Mouse (Mus musculus): Measurements from ENCODE around the gene Lins1. TPM values are rescaled to one million over a fixed set of nuclear protein-coding genes. Genes with fewer than 3 reads are reported as not detected.

Gene Lins1
- total RNA-seq (2021): 1 to 10 TPM; 7.1 to 7.3 TPM
- long read RNA-seq, experiment 1, full-length matches to known transcripts: 6 of 13 reads
- long read RNA-seq, experiment 1, partial matches to known transcripts: 1 of 13 reads
- long read RNA-seq, experiment 1, other reads (novel, unspliced or antisense): 6 of 13 reads
- long read RNA-seq, experiment 2, full-length matches to known transcripts: 1 of 2 reads
- long read RNA-seq, experiment 2, partial matches to known transcripts: 0 of 2 reads
- long read RNA-seq, experiment 2, other reads (novel, unspliced or antisense): 1 of 2 reads

DNA sequence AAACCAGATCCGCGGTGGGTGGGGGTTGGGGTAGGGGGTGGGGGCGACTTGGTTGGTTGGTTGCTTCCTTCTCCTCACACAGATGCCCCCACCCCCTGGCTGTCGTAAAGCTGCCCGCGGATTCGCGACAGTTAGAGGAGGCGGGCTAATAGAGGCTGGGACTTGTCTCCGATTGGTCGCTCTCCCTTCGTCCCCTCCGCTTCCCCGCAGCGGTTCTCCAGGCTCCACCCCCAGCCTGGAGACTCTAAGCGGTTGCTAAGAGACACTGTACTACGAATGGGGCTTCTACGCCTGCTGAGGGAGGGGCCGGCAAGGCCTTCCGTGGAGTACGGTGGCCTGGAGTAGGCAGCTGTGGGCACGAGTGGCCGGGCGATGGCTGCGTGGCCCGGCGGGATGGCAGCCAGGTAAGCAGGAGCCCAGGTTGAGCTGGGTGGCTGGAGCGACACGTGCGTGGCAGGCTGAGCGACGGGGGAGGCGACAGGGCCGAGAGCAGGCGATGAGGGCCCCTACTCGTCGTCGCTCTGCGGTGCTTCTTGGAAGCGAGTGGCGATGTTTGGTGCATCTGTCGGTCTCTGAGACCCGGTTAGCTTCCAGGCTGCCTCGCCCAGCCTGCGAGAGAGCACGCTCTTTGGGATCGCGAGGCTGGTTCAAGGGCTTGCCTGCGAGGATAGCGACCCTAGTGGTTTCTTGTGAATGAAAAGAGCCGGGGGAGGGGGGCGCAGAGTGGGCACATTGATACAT is at the start of gene Lins1:
Gene Lins1 (plus strand): TSS at position 270 of the 741 bp plus-strand sequence.
- DNase-seq: peak; percentile 98

DNA sequence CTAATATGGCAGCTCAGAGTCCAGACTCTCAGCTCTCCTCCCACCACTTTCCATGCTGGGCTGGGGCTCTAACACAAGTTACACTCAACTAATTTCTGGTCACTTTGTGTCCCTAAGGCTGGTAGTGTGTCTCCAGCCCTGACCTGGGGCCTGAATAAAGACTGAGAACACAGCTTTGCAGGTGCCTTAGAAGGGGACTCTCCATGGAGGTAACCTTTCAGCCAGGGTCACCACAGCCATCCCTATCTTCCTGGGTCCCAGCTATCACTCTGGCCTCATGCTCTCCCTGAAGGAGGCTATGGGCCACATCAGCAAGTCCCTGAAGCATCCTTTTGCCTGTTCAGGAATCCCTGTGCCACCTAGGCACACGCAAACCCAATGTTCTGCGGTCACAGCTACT is 44.0 kb upstream of the Lins1 start:
- DNase-seq: no peak

- no peak for DNase-seq
These were observed 40.5 kb upstream of the Lins1 start for GRCm38 (mm10) chr7:66649181-66649580.

- DNase-seq: no peak
These were observed 38.8 kb upstream of the Lins1 start for GRCm38 (mm10) chr7:66650883-66651282.

DNA sequence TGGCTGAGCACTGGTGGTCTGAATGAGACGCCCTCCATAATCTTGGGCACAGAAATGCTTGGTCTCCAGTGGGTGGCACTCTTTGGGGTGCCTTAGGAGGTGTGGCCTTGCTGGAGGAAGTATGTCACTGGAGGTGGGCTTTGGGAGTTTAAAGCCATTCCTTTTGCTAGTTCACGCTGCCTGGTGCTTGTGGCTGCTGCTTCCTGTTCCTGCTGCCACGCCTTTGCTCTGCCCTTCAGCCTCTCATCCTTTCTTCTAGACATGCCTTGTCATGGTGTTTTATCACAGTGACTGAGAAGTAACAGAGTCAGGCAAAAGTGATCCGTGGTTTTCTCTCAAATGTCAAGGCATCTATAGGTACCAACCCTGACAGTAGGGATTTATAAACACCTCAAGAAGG is 37.5 kb upstream of the Lins1 start:
- no peak for DNase-seq

DNA sequence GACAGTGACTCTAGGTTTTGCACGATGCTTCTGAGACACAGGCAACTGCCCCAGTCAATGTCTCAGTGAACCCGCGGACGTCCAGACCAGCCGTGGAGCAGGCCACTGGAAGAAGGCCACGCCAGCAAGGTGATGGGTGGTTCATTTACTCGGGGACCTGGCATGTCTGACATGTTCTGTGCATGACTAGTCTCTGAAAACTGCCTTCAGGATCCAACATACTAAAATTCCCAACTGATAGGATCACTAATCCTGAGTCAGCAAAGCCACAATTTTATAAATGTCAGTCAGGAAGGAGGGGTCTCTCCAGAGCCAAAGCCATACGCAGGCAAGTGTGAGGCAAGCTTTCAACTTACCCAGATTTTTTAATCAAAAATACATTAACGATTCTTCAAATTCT is 36.1 kb upstream of the Lins1 start:
- no peak for DNase-seq

DNA sequence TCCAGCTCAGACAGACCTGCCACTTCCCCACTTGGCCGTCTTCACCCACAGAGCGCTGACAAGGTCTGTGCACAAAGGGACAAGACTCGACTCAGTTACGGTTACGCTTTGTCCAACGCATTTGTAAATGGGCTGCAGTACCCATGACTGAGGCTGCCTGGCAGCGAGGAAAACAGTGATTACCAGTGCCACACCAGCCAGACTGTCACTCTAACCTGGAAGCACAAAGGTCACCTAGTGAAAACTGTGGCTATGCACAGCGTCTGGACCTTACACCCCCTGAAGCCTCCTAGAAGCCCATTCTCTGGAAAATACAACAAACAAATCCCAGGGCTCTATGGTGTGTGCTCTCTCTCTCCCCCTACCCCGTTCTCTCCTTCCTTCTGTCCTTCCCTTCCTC is 34.2 kb upstream of the Lins1 start:
- no peak for DNase-seq

DNA sequence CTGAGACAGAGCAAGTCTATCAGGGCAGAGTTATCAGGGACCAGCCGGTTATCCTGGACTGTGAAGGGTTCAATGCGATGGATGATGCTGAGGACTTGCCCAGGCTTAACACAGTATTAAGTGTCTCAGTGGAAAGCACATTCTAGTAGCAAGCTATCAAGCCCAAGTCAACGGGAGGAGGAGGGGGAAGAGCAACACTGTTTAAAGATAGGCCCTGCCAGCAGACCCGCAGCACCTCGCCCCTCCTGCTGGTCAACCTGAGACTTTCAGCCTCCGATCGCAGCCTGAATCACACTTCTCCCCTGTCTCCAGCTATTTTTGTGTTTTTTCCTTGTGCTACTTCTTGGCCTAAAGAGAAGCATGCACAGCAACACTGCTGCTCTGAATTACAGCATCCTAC is 29.4 kb upstream of the Lins1 start:
- no peak for DNase-seq

GRCm38 (mm10) chr7:66660972-66661371 is 28.7 kb upstream of the Lins1 start:
- DNase-seq: no peak

GRCm38 (mm10) chr7:66661572-66661971 is 28.1 kb upstream of the Lins1 start:
- DNase-seq: peak; percentile 86

GRCm38 (mm10) chr7:66663548-66663947 is 26.1 kb upstream of the Lins1 start:
- DNase-seq: no peak

GRCm38 (mm10) chr7:66667064-66667463 is 22.6 kb upstream of the Lins1 start:
- no peak for DNase-seq

DNA sequence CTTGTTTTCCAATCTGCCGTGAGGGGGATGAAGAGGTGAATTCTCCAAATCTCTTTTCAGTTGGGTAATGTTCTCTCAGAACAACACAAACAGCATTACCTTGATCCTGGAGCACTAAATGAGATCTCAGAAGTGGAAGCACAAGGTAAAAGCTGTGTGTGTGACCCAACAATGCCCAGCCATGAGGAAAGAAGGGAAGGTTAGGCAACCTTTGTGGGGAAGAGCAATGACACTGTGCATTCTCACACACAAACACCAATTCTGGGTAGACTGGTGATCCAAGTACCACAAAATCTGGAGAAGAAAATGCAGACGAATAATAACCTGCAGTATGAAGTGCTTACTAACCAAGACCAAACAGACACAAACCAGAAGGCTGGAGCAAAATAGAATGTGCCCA is 13.9 kb upstream of the Lins1 start:
- DNase-seq: no peak

DNA sequence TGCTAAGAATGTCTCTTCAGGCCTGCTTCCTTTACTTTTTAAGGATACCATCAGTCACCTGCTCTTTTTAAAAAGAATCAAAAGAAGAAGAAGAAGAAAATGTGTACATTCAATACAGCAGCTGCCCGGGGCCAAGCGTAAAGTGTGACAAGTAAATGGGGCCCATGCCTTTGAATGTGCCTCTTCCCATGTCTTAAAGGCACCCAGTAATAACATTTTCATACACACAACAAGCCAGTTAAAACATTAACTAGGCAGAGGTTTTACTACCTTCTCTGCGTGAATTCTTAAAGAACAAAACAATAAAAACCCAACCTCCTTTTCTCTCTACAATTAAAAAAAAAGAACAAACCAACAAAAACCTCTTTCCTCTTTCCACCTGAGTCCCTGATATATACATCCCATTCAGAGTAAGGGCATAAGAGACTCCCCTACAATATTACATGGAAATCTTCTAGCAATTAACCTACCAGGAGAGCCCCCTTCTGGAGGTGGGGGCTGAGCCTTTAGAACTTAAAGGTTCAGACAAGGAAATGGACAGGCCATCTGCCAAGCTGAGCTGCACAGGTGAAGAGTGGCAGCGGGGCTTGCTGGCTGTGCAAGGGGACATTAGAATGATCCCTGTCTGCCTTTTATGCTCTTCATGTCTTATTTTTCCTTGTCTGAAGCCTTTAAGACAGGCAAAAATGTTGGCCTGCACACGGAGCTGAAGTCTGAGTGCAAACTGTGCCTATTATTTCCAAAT is 7.4 kb upstream of the Lins1 start:
- DNase-seq: no peak

DNA sequence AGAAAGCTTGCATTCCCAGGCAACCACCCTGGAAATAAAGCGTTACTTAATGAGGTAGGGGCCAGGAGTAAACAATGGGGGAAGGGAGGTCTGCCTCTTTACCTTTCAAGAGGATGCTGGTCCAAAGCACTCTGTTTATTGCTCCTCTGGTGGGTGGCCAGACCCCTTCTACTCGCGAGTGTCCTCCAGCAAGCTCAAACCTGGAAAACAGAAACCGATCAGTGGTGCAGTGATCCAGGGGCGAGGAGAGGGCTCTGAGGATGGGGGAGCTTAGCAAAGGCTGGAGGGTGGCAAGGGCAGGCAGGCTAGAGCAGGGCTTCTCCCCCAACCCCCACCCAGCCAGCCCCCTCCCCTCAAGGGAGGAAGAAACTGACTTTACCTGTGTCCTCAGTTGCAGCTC is 968 bp upstream of the Lins1 start:
- no peak for DNase-seq

DNA sequence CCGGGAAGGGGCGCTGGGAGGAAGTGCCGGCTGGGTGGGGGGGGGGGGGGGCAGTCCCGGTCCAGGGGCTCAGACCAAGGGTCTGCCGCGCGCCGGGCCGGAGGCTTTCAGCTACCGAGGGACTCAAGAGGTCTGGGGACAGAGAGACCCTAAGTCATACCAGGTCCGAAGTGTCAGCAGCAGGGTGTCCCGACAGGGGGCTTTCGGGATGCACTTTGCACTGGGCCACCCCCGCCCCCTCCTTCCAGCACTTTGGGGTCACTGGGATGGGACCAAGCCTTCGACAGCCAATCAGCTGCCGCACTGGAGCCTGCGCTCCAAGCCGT is 432 bp upstream of the Lins1 start, which contains the start of gene Asb7:
Gene Asb7 (minus strand): TSS at position 303 of the 326 bp plus-strand sequence.
- no peak for DNase-seq

- DNase-seq: no peak
These were observed 4.8 kb downstream of the Lins1 start for GRCm38 (mm10) chr7:66694467-66694866.

DNA sequence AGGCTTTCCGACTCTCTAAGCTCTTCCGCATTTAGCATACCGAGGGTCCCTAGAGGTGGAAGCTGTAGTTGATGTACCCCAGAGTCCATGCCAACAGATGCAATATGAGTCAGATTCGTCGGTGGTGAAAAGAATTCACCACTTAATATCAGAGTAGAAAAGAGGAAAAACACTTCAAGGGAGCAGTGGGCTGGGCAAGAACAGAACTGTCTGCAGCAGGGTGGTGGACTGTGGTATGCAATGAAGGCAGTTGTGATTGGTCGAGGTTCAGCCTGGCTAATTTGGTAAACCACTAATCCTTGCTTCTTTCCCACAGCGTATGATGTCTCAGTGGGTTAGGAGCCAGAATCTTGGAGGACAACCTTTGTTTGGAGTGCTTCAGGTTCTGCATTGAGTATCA is 13.0 kb downstream of the Lins1 start:
- DNase-seq: no peak

GRCm38 (mm10) chr7:66704631-66705030 is 14.9 kb downstream of the Lins1 start:
- DNase-seq: peak; percentile 27

DNA sequence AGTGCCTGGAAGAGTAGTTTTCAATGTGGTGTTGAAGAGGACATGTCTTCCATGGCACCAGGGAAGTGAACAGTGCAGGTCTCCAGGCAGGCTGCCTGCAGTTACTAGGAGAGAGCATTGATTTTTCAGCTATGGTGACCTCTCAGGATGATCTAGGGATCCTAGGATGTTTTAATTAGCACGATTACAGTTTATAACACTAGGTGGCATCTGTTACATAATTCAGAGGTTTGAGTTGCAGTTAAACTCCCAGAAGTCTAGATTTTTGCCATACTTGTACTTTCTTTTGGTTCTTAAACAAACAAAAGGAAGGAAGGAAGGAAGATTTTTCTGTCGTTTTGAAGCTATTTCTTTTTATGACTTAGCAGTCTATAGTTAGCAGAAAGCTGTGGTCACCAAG is 21.5 kb downstream of the Lins1 start:
- no peak for DNase-seq

DNA sequence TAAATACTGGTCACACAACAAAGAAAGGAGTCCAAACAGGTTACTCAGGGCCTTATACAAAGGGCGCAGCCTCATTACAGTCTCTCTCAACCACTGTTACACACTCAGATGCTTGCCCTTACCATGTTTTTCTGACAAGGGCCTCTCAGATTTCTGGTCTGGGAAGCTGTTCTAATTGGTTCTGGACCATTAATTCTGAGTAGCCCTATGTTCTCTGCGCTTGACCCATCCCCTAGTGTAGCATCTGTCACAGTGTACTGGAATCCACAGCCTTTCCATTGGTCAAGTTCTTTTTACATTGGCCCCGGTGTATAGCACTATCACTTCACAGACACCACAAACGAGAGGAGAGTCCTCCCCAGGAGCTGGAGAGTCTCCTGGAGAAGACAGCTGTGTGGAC is 34.8 kb downstream of the Lins1 start:
- DNase-seq: no peak

- no peak for DNase-seq
These were observed 35.3 kb downstream of the Lins1 start for GRCm38 (mm10) chr7:66724954-66725353.

- no peak for DNase-seq
These were observed 38.4 kb downstream of the Lins1 start for GRCm38 (mm10) chr7:66728072-66728471.

Measured in adrenal gland, postnatal 10 days (tissue).